In genomic region chr6:41136717-41137400, GRCm38 (mm10) we compare ENCODE assay signal across 8 mouse cellular contexts.
A peak's percentile ranks its signal among the peaks of the same experiment; 100 is the strongest.
DNase-seq lines count a peak whose midpoint lies in the region; ATAC-seq lines count a peak whose summit lies in the region.

No protein-coding gene starts in this region.

- H3K4me1 ChIP-seq in hindbrain, embryonic 14.5 days (replicated peaks; ENCODE audit: control insufficient read depth, insufficient read depth, low read length): no peaks in the 10 kb centered on the region
- H3K4me1 ChIP-seq in limb, embryonic 11.5 days (ENCODE audit: control insufficient read depth, insufficient read depth, low read length): no peaks in the 10 kb centered on the region

- no peak overlapping the region for H3K9ac ChIP-seq in hindbrain, embryonic 14.5 days
- H3K9ac ChIP-seq in limb, embryonic 11.5 days (ENCODE audit: low read length): no peak overlapping the region

- no peak overlapping the region for H3K4me3 ChIP-seq in hindbrain, embryonic 14.5 days (replicated peaks; ENCODE audit: low read length)
- H3K4me3 ChIP-seq in limb, embryonic 11.5 days (ENCODE audit: low read depth, low read length): no peak overlapping the region

- no peaks in the 10 kb centered on the region for H3K36me3 ChIP-seq in hindbrain, embryonic 14.5 days (replicated peaks; ENCODE audit: control insufficient read depth, insufficient read depth)
- H3K36me3 ChIP-seq in limb, embryonic 11.5 days (ENCODE audit: control insufficient read depth, insufficient read depth, low read length): no peaks in the 10 kb centered on the region

- peak; percentile 29 for DNase-seq in layer of hippocampus, adult 11-12 months (ENCODE audit: low spot score)
- no peak for DNase-seq in layer of hippocampus, adult 9-11 months
- peak; percentile 73 for DNase-seq in NIH3T3 (ENCODE audit: low read depth)
- DNase-seq in embryo, embryonic 10.5 days (ENCODE audit: low spot score): peak; percentile 84
- DNase-seq in hindbrain, embryonic 14.5 days (ENCODE audit: low spot score): peak; percentile 92
- DNase-seq in limb, embryonic 11.5 days (ENCODE audit: low spot score): peak; percentile 63
- peak; percentile 49 to 55 for DNase-seq in natural killer cell, adult 2 months (ENCODE audit: low spot score in 2 of 2)
- DNase-seq in thymus, postnatal 14 days: peak; percentile 70

- no peaks in the 10 kb centered on the region for H3K27me3 ChIP-seq in hindbrain, embryonic 14.5 days (ENCODE audit: control insufficient read depth, insufficient read depth, low read length)
- H3K27me3 ChIP-seq in limb, embryonic 11.5 days (ENCODE audit: control insufficient read depth, insufficient read depth, low read length): no peaks in the 10 kb centered on the region

- H3K9me3 ChIP-seq in hindbrain, embryonic 14.5 days (ENCODE audit: control insufficient read depth, low read length): no peaks in the 10 kb centered on the region
- H3K9me3 ChIP-seq in limb, embryonic 11.5 days (ENCODE audit: control insufficient read depth, low read length): no peaks in the 10 kb centered on the region

- 33% methylated on average over 6 of the region's 6 CpGs for WGBS in hindbrain, embryonic 14.5 days
- WGBS in limb, embryonic 11.5 days: 39% methylated on average over 6 of the region's 6 CpGs

- peak; percentile 78 for ATAC-seq in hindbrain, embryonic 14.5 days (ENCODE audit: low FRiP score)
- ATAC-seq in limb, embryonic 11.5 days (ENCODE audit: insufficient number of reproducible peaks, low FRiP score, low TSS enrichment, low read depth): no peak; the same call in 1 of the 2 replicates

- H3K27ac ChIP-seq in hindbrain, embryonic 14.5 days: no peak overlapping the region
- no peak overlapping the region for H3K27ac ChIP-seq in limb, embryonic 11.5 days (replicated peaks; ENCODE audit: low read depth, low read length)

- H3K4me2 ChIP-seq in hindbrain, embryonic 14.5 days (replicated peaks): no peak overlapping the region
- no peak overlapping the region for H3K4me2 ChIP-seq in limb, embryonic 11.5 days (ENCODE audit: low read depth, severe bottlenecking)
